Mouse (Mus musculus) layer of hippocampus, adult 11-12 months (tissue): ENCODE measurements around the gene Shkbp1.

Source experiments
- DNase-seq: peaks from one replicate; pipeline ENCODE4 v3.0.0; 2022; ENCODE audit warnings: low spot score

Gene Shkbp1

GRCm38 (mm10) chr7:27310306-27310705, 45.5 kb downstream of the Shkbp1 start:
- no peak for DNase-seq

GRCm38 (mm10) chr7:27309832-27310231, 46.0 kb downstream of the Shkbp1 start:
- no peak for DNase-seq

GRCm38 (mm10) chr7:27308821-27309549, 46.8 kb downstream of the Shkbp1 start:
- DNase-seq: no peak

- DNase-seq: no peak
Observed at GRCm38 (mm10) chr7:27307551-27307950, 48.3 kb downstream of the Shkbp1 start.

- DNase-seq: peak; percentile 30
Observed at GRCm38 (mm10) chr7:27306161-27307160, 49.4 kb downstream of the Shkbp1 start.

GRCm38 (mm10) chr7:27305091-27305730, 50.6 kb downstream of the Shkbp1 start:
- no peak for DNase-seq

GRCm38 (mm10) chr7:27302172-27302571, 53.6 kb downstream of the Shkbp1 start:
- DNase-seq: peak; percentile 68

- no peak for DNase-seq
Observed at GRCm38 (mm10) chr7:27300801-27301200, 55.0 kb downstream of the Shkbp1 start.

- DNase-seq: no peak
Observed at GRCm38 (mm10) chr7:27300351-27300750, 55.5 kb downstream of the Shkbp1 start.

GRCm38 (mm10) chr7:27298816-27299215, 57.0 kb downstream of the Shkbp1 start:
- no peak for DNase-seq

- no peak for DNase-seq
Observed at GRCm38 (mm10) chr7:27298033-27298610, 57.7 kb downstream of the Shkbp1 start.

- DNase-seq: no peak
Observed at GRCm38 (mm10) chr7:27296518-27296917, 59.3 kb downstream of the Shkbp1 start.

- no peak for DNase-seq
Observed at GRCm38 (mm10) chr7:27295956-27296355, 59.9 kb downstream of the Shkbp1 start.
